Mouse (Mus musculus): ENCODE results near the gene Fam243.

The Fam243 gene

GRCm38 (mm10) chr16:92321341-92321740 is at the start of gene Fam243:
Fam243 (minus strand) TSS chr16:92321441.
- DNase-seq (ENCODE audit: low read depth, low spot score): no peak

GRCm38 (mm10) chr16:92369260-92369659 is 48.0 kb upstream of the Fam243 start:
- DNase-seq (ENCODE audit: low read depth, low spot score): peak; percentile 14

GRCm38 (mm10) chr16:92365477-92365876 is 44.2 kb upstream of the Fam243 start:
- DNase-seq (ENCODE audit: low read depth, low spot score): no peak

GRCm38 (mm10) chr16:92360711-92361110 is 39.5 kb upstream of the Fam243 start:
- DNase-seq (ENCODE audit: low read depth, low spot score): no peak

- DNase-seq (ENCODE audit: low read depth, low spot score): no peak
These were observed 38.0 kb upstream of the Fam243 start, which contains the start of gene Kcne1 for GRCm38 (mm10) chr16:92359229-92359628. Kcne1 (minus strand) TSS chr16:92359468.

DNA sequence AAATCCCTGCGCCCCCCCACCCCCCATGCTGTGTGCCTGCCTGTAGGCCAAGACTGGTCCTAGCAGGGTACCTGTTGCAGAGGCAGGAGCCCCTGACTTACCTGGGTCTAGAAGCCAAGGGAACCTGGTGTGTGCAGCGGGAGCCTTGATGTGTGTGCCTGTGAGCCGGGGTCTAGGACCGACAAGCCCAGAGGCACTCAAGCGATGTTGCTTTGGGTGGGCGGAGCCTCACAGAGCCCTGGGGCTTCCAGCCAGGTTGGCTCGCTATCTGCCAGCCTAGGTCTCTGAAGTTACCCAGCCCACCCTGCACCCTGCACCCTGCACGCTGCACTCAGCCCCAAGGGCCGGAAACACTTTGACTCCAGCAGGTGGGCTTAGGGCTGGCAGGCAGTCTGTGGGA is 37.5 kb upstream of the Fam243 start:
- DNase-seq (ENCODE audit: low read depth, low spot score): peak; percentile 16

DNA sequence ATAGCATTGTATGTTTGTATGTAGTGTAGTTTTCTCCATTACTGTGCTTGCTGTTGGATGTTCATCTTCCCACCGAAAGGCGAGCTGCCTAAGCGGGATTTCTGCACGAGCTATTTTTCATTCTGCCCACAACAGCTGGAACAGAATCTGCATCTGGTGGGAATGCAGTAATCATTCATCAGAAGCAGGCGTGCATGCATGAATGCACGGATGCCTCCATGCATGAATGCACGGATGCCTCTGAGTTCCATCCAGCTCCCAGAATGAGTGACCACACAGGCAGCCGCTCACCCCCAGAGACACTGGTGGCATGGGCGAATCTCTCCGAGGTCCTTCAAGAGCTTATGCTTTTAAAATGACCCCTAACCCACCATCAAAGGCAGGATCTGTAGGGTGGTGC is 36.3 kb upstream of the Fam243 start:
- no peak for DNase-seq (ENCODE audit: low read depth, low spot score)

DNA sequence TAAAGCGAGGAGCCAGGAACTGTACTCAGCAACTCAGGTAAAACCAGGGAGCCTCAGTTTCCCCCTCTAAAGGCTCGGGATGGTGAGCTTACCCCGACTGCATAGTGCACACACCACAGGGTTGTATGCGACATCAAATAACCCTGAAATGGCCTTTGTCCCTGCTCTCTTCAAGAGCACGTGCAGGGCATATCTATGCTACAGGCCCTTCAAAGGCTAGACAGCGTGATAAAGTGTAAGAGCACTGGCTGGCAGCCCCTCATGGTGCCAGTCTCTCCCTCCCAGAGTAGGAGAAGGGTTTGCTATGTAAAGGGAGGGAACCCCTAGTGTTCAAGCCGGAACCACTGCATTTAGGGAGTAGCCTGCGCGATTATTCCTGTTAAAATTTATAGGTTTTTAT is 35.8 kb upstream of the Fam243 start:
- no peak for DNase-seq (ENCODE audit: low read depth, low spot score)

- no peak for DNase-seq (ENCODE audit: low read depth, low spot score)
These were observed 34.7 kb upstream of the Fam243 start for GRCm38 (mm10) chr16:92355982-92356381.

DNA sequence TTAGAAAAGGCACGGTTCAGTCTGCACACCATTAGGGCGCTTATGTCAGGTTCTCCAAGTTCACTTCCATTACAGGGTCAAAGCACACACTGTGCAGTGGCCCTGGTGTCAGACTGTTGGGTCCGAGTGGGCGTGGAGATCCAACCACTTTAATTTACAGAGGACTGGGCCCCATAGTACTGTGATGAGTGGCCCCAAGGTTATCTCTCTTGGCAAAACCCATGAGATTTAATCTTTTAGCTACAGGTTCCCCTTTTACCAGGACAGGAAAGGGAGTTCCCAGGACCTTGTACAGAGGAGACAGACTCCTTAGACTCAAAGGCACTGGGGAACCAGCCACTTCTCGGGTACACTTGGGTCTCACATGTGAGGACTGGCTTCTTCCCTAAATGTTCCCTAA is 34.1 kb upstream of the Fam243 start:
- DNase-seq (ENCODE audit: low read depth, low spot score): no peak

GRCm38 (mm10) chr16:92353897-92354296 is 32.7 kb upstream of the Fam243 start:
- DNase-seq (ENCODE audit: low read depth, low spot score): no peak

- DNase-seq (ENCODE audit: low read depth, low spot score): no peak
These were observed 32.1 kb upstream of the Fam243 start for GRCm38 (mm10) chr16:92353295-92353694.

- no peak for DNase-seq (ENCODE audit: low read depth, low spot score)
These were observed 27.7 kb upstream of the Fam243 start for GRCm38 (mm10) chr16:92348941-92349340.

DNA sequence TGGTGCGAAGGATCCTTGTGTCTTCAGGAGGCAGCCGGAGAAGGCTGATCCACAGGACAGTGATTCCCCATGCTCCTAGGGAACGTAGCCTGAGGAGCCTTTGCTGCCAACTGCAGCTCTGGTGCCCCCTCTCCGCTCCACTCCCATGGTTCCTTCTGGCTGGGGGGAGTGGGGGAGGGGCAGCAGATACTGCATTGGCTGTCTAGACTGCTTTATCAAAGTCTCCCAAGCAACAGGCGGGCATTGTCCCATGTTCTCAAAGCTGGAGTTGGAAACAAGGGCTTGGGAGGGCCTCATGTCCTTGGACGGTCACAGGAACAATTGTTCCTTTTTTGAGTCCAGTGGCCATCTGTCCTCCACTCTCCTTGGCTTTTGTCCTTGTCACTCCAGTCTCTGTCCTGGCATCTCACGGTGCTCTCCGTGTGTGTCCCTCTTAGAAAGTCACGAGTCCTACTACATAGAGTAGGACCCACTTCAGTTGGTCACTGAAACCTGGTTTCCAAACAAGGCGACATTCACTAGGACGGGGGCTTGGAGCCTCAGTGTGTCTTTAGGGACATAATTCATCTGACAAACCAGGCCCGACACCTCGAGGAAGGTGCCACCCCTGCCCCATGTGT is 25.2 kb upstream of the Fam243 start:
- DNase-seq (ENCODE audit: low read depth, low spot score): no peak

DNA sequence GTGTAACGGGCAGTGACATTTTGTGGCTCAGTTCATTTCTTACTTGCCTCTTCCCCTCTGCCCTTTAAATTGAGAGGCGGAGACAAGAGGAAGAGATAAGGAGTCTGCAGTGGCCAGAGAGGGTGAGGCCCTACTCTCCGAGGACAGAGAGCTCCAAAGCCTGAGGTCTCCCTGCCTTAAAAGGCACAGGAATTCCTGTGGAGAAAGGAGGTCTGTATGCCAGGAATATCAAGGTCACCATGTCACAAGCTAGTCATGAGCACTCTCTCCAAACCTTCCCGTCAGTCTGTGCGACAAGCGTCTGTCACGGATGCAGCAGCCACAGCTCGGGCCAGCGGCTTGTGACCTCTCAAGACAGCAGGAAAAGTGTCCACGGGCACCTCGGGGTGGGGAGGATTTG is 23.9 kb upstream of the Fam243 start:
- DNase-seq (ENCODE audit: low read depth, low spot score): no peak

- peak; percentile 50 for DNase-seq (ENCODE audit: low read depth, low spot score)
These were observed 19.6 kb upstream of the Fam243 start for GRCm38 (mm10) chr16:92340612-92341511.

GRCm38 (mm10) chr16:92336280-92336679 is 15.0 kb upstream of the Fam243 start:
- peak; percentile 49 for DNase-seq (ENCODE audit: low read depth, low spot score)

DNA sequence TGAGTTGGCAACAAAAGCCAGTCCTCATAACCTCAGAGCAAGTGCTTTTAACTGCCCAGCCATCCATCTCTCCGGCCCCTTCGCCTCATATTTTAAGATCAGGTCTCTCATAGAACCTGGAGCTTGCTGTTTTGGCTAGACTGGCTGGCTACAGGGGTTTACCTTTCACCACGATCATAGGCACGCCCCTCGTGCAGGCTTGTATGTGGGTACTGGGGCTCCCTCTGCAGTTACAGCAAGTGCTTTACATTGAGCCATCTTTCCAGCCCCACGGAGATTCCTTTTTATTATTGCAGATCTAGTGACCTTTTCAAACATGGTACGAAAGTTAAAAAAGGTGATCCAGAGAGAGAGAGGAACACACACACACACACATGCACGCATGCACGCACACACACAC is 13.4 kb upstream of the Fam243 start:
- no peak for DNase-seq (ENCODE audit: low read depth, low spot score)

GRCm38 (mm10) chr16:92330966-92331365 is 9.7 kb upstream of the Fam243 start:
- DNase-seq (ENCODE audit: low read depth, low spot score): no peak

DNA sequence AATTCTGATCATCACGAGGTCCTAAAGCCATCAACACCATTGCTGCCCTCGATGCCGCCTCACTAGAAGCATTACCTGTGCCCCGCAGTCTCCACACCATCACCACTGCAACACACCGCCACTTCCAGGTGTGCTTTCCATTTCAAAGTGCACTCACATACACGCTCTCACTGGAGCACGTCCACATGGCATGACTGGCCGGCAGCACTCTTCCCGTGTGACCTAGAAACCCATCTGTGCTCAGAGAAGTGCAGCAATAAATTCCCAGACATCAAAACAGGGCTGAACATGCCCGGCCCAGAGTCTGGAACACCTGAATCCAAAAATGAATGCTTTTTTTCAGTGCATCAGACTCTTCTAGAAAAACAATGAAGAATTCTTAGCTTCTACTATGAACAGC is 6.7 kb upstream of the Fam243 start:
- no peak for DNase-seq (ENCODE audit: low read depth, low spot score)

- DNase-seq (ENCODE audit: low read depth, low spot score): no peak
These were observed 3.8 kb upstream of the Fam243 start for GRCm38 (mm10) chr16:92325062-92325406.

DNA sequence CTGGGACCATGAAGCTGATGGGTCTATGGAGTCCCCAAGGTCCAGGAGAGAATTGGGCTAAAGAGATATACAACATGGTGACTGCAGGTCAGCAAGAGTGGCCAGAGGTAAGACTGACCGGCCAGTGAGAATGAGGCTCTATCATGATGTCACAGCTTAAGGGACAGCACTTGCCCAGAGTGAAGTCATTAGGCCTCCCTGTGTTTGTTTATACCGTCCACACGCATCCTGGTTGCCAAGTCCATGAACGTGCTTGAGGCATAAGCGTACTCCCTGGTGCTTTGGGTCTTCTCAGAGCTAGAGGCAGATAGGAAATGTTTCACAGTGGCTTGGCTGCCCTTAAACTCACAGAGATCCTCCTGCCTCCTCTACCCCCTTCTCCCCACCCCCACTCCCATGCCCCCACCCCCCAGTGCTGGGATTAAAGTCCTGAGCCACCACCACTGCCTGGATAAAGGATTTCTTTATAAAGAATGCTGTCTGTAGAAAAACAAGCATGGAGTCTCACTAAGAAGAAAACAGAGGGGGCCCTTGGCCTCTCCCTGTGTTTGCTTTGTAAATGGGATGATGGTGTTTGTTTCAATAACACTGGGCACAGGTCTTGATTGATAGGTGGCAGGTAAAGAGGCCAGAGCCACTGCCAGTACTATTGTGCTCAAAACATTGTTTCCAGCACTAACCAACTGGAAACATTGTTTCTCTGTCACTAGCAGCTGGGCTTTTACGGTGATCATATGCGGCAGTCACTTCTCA is 3.2 kb upstream of the Fam243 start:
- no peak for DNase-seq (ENCODE audit: low read depth, low spot score)
